Mouse (Mus musculus) heart, postnatal 0 days (tissue): Measurements from ENCODE around the gene Mcm6. TPM values are rescaled to one million over a fixed set of nuclear protein-coding genes. Genes with fewer than 3 reads are reported as not detected.

Source experiments
- ATAC-seq: fragments of 200-750 bp; cut with Nextera tagmentation; 2 replicates; pipeline ENCODE4 v1.8.0; 2017; ENCODE audit warnings: low read depth, moderate number of reproducible peaks, moderate library complexity; ENCODE audit not compliant: insufficient read depth
- DNase-seq: peaks from one replicate; pipeline ENCODE4 v3.0.0-alpha.2; 2016; ENCODE audit warnings: low spot score
- H3K27ac ChIP-seq: fragments of 300-500 bp; sonication (generic); 2 replicates; pipeline ENCODE4 v1.5.1; 2014; ENCODE audit warnings: low read depth, mild to moderate bottlenecking
- H3K27me3 ChIP-seq: fragments of 300-500 bp; sonication (generic); 2 replicates; pipeline ENCODE4 v1.6.1; 2014; ENCODE audit warnings: low read length, mixed read lengths; ENCODE audit not compliant: control insufficient read depth, insufficient read depth
- H3K36me3 ChIP-seq: fragments of 300-500 bp; sonication (generic); replicated peaks from 2 replicates; pipeline ENCODE4 v1.6.1; 2014; ENCODE audit warnings: low read length, mixed read lengths; ENCODE audit not compliant: control insufficient read depth, insufficient read depth
- H3K4me1 ChIP-seq: fragments of 300-500 bp; sonication (generic); 2 replicates; pipeline ENCODE4 v1.6.1; 2014; ENCODE audit warnings: antibody characterized with exemption; ENCODE audit not compliant: control insufficient read depth, insufficient read depth
- H3K4me2 ChIP-seq: fragments of 300-500 bp; sonication (generic); 2 replicates; pipeline ENCODE4 v1.6.1; 2014; ENCODE audit warnings: low read depth, mild to moderate bottlenecking, low read length, moderate library complexity
- H3K4me3 ChIP-seq: fragments of 300-500 bp; sonication (generic); 2 replicates; pipeline ENCODE4 v1.5.1; 2014; ENCODE audit warnings: low read depth, low read length
- H3K9ac ChIP-seq: fragments of 300-500 bp; sonication (generic); replicated peaks from 2 replicates; pipeline ENCODE4 v1.6.1; 2014; ENCODE audit warnings: low read depth, low read length, mixed read lengths
- H3K9me3 ChIP-seq: fragments of 300-500 bp; sonication (generic); replicated peaks from 2 replicates; pipeline ENCODE4 v1.6.1; 2016; ENCODE audit warnings: low read length; ENCODE audit not compliant: control insufficient read depth
- CTCF ChIP-seq: IDR thresholded peaks from 2 replicates; pipeline ENCODE4 v1.5.1; 2016; ENCODE audit warnings: antibody characterized with exemption, control low read depth, low read depth
- EP300 ChIP-seq: IDR thresholded peaks from 2 replicates; pipeline ENCODE4 v1.6.1; 2016; ENCODE audit warnings: antibody characterized with exemption, low read depth
- WGBS: fragments of 180-500 bp; shearing (Covaris S2); extraction: QIAGEN DNeasy Blood & Tissue Kit; methylation state at CpG from one replicate; pipeline ENCODE4 v1.1.7; 2014; 5-methylcytosine and 5-hydroxymethylcytosine counted together
- polyA plus RNA-seq: library from polyadenylated mRNA; unstranded; fragments of >200 nt; fragmentation: Nextera tagmentation; extraction: Ambion mirVana; gene quantifications from 2 replicates; pipeline ENCODE4 v1.2.1, GENCODE M21; 2015
- total RNA-seq: library from RNA; depleted of rRNA; stranded (reverse); fragments of >200 nt; gene quantifications from 2 replicates; pipeline ENCODE4 v1.2.3, GENCODE M21; 2014; ENCODE audit warnings: low replicate concordance; rRNA removed

Gene Mcm6
- 54.3 and 85.4 TPM in 2 replicates for total RNA-seq
- polyA plus RNA-seq, result 39.6 and 43.5 TPM in 2 replicates

DNA sequence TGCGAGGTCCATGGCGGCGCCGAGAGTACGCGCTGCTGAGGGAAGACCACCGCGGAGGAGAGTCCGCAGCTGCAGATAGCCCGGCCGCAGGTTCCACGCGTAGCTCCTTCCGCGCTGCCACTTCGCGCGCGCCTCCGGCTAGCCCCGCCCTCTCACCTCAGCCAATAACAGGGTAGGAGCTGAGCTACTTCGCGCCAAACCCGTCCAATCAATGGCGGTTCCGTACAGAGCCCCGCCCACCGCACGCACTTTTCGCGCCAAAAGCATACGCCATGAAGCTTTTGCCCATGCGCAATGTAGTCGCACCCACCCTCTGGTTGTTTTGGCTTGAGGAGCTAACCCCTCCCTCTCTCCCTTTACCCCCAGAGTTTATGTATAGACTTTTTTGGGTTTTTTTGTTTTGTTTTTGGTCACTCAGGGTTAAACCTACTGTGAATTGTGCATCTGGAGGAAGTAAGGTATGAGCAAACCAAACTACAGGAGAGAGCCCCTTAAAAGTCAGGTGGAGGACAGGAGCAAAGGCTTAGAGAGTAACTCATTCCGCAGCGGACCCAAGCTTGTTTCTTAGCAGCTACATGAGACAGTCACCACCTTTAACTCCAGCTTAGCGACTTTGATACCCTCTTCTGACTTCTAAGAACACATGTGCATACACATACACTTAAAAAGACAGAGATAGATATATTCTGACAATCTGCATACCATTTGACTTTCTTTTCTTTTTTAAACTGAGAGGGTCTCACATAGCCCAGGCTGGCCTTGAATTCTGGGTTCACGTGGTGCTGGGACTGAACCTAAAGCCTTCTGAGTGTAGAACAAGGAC lies at the start of gene Mcm6:
Gene Mcm6, minus strand, starts transcription at position 111 of the 823 bp plus-strand sequence.
- Histone ChIP-seq H3K4me3 (peak within 1 kb of the TSS; percentile 95), H3K27me3 (no peaks in the 10 kb centered on the region), H3K27ac (peak within 1 kb of the TSS; percentile 82), H3K36me3 (peaks cover 31% of the 10 kb centered on the region), H3K4me2 (peak within 1 kb of the TSS; percentile 91), H3K9me3 (no peaks in the 10 kb centered on the region), H3K9ac (peak within 1 kb of the TSS; percentile 70), H3K4me1 (peaks cover 25% of the 10 kb centered on the region)
- TF ChIP-seq CTCF (no peak), EP300 (no peak)
- 1% methylated on average over 38 of the region's 38 CpGs for WGBS
- DNase-seq, result peak; percentile 93
- ATAC-seq, result peak; percentile 98

DNA sequence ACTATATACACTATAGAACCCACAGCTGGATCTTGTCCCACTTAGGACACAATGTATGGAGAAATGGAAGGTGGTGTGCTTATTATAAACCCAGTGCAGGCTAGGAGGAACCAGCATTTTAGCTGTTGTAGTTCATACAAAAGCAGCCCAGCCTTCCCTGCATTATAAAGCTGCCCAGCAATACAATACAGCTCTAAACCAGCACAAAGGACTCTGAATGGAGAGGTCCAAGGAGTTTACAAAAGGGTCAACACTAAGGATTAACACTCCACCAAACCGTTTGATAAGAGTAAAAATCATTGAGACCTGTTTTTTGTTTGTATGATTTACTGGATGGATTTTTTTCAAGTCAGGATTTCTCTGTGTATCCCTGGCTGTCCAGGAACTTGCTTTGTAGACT lies 47.4 kb upstream of the Mcm6 start:
- no peak overlapping the region for H3K4me2 ChIP-seq
- no peaks in the 10 kb centered on the region for H3K27me3 ChIP-seq
- H3K27ac ChIP-seq, result no peak overlapping the region
- H3K4me3 ChIP-seq, result no peak overlapping the region
- H3K36me3 ChIP-seq, result peaks cover 28% of the 10 kb centered on the region
- DNase-seq, result no peak
- WGBS, result 67% methylated on average over 1 of the region's 1 CpGs
- H3K9ac ChIP-seq, result no peak overlapping the region
- no peaks in the 10 kb centered on the region for H3K9me3 ChIP-seq
- TF ChIP-seq EP300 (no peak), CTCF (no peak)
- ATAC-seq, result no peak
- no peaks in the 10 kb centered on the region for H3K4me1 ChIP-seq

DNA sequence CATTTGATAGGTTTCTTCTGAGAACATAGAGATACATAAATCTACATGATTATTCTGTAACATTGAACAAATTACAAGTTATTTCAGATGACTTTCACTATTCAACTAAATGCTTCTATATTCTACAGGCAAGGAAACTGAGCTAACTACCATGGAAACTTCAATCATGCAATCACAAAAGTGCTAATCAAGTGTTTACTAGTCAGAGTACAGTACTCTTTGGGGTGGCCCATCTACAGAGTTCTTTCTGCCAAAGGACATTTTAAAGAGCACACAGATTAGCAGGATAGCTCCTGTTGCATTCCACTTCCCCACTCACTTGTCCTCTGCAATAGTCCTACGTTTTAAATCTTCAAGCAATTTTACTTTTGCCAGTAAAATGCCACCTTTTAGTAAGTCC lies 46.2 kb upstream of the Mcm6 start:
- no peak overlapping the region for H3K9ac ChIP-seq
- H3K36me3 ChIP-seq, result peaks cover 26% of the 10 kb centered on the region
- TF ChIP-seq CTCF (no peak), EP300 (no peak)
- ATAC-seq, result no peak
- H3K4me3 ChIP-seq, result no peak overlapping the region
- H3K4me2 ChIP-seq, result no peak overlapping the region
- 60% methylated on average over 1 of the region's 1 CpGs for WGBS
- no peaks in the 10 kb centered on the region for H3K4me1 ChIP-seq
- no peak overlapping the region for H3K27ac ChIP-seq
- DNase-seq, result no peak
- no peaks in the 10 kb centered on the region for H3K27me3 ChIP-seq
- no peaks in the 10 kb centered on the region for H3K9me3 ChIP-seq

DNA sequence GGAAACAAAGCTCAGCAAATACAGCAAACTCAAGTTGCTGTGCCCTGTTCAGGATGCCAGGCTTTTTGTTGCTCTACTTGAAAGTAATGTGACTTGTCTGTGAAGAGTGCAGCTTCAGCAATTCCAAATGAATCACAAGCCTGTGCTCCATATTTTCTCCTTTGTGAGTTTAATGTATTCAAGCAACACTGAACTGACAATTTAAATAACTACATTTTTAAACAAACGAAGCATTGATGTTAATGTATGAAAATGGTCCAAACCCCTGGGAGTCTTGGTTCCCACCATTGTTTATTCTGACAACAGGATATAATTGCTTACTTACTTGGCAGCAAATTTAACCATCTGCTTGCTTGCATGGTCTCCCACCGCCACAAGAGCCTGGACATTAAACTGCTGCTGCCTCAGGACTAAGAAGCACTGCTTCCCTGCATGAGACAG lies 45.6 kb upstream of the Mcm6 start:
- 65% methylated on average over 2 of the region's 2 CpGs for WGBS
- Histone ChIP-seq H3K9ac (no peak overlapping the region), H3K4me3 (no peak overlapping the region), H3K27ac (peak overlapping the region; percentile 44; the same call in 1 of the 2 replicates), H3K36me3 (peaks cover 29% of the 10 kb centered on the region), H3K4me1 (no peaks in the 10 kb centered on the region), H3K27me3 (no peaks in the 10 kb centered on the region), H3K9me3 (no peaks in the 10 kb centered on the region), H3K4me2 (no peak overlapping the region)
- ATAC-seq (no peak), DNase-seq (no peak)
- TF ChIP-seq EP300, result no peak
- no peak for TF ChIP-seq CTCF

DNA sequence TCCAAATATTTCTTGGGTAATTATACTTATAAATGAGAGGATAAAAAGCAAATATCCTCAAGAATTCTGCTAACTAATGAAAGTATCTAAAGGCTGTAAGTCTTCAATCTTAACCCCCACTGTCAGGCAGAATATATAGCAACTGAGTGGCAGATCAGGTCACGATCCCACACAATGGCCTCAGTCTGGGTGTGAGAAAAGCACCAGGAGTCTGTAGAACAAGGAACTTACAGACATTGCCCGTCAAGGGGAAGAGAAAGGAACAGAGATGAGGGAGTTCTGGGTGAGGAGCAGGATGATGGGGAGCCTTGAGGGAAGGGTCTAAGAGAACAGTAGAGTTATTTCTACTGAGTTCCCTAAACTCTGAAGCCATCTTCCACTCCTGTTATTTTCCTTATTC lies 41.5 kb upstream of the Mcm6 start:
- Histone ChIP-seq H3K36me3 (peaks cover 47% of the 10 kb centered on the region), H3K27me3 (no peaks in the 10 kb centered on the region), H3K4me1 (no peaks in the 10 kb centered on the region), H3K27ac (no peak overlapping the region), H3K4me3 (no peak overlapping the region), H3K9me3 (no peaks in the 10 kb centered on the region), H3K4me2 (no peak overlapping the region), H3K9ac (no peak overlapping the region)
- TF ChIP-seq EP300 (no peak), CTCF (no peak)
- WGBS, result 69% methylated on average over 2 of the region's 2 CpGs
- ATAC-seq (no peak), DNase-seq (no peak)
